Mouse (Mus musculus) liver, adult (tissue): ENCODE results near the gene Bzw1.

Source experiments
- GATA4 ChIP-seq: IDR thresholded peaks from 2 replicates; pipeline ENCODE4 v1.6.1; 2014; ENCODE audit warnings: mild to moderate bottlenecking, low read length; ENCODE audit not compliant: insufficient replicate concordance

The Bzw1 gene

DNA sequence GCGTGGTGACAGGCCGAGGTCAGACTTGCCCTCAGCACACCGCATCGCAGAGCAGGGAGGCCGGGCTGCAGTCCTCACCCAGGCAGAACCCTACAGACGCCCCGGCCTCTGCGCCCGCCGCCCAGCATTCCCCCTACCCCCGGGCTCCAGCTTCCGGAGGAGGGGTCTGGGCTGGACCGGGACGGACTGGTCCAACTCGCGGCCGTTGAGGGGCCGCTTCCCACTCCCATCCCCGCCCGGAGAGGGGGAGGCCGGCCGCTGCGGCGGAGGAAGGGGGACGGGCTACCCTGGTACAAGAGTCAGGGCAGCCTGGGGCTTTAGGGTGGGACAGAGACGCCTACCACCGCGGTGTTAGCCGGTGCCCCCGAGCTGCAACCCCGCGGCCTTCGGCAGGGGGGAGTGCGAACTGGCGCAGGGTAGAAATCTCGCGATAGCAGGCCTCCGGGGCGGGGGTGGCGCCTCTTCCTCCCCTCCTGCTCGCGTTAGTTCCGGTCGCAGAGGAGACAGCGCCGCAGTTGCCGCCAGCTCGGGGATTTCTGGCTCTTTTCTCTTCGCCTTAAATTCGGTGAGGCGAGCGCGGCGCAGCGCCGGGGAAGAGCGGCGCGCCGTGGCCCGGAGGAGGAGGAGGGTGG is at the start of gene Bzw1:
Bzw1 (plus strand) TSS at position 247 of the 632 bp plus-strand sequence.
- TF ChIP-seq GATA4: no peak; the same call in 1 of the 2 replicates

DNA sequence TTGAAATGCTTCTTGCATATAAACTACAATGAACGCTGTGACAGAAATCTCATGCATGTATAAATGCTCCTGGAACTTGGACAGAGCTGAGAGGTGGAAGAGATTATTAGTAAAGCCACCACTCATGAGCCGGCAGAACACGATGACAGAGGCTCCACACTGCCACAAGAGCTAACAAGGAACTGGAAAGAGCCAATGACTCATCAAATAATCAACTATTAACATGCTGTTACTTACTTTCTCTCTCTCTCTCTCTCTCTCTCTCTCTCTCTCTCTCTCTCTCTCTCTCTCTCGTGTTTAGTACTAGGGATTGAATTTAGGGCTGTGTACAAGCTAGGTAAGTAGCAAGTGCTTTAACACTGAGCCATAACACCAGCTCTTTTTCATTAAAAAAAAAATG is 48.8 kb upstream of the Bzw1 start:
- no peak for TF ChIP-seq GATA4

DNA sequence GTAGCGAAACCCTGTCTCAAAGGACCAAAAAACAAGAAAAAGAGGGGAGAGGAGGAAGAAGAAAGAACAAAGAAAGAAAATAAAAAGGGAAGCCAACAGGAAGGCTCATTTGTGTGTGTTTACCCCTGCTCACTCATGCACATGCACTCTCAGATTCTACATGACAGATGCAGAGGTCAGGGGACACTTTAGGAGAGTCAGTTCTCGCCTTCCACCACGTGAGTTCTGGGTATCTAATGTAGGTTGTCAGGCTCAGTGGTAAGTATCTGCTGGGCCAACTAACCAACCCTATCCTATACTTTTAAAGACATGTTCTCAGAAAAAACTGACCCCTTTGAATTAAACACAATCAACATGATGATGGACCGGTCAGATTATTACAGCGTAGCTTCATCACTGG is 48.1 kb upstream of the Bzw1 start:
- TF ChIP-seq GATA4: no peak

DNA sequence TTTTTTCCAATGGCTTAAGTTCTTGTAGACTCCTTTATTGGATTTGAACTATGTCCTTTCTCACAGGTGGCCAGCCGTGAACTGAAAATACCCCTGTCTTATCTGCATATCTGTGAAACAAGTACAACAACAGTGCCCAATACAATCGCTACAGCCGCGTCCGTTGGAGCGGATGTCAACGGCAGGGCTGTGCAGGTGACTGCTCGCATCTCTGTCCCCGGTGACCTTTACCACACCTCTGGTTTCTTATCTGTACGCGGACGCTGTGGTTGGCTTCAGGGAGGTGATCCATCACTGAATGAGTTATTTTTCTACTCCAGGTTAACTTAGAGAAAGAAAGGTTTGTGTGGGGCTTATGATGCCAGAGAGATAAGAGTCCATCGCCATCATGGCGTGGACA is 46.5 kb upstream of the Bzw1 start:
- TF ChIP-seq GATA4: no peak

DNA sequence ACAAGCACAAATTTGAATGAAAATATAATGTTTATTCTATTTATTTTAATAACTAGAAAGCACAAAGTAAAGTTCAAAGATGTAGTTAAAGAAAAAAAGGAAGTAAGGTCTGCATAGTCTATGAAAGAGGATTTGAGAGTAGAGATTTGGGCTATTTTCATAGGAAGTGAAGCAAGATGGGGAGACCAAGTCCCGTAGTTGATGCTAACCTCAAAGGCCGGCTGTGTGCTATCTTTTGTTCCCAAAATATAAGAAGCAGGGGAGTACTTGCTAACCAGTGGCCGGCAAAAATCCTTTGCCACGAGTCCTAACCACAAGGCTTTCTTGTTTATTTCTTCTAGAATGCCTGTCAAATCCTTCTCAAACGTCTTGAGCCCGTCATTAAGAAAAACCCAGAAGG is 44.0 kb upstream of the Bzw1 start:
- no peak for TF ChIP-seq GATA4

DNA sequence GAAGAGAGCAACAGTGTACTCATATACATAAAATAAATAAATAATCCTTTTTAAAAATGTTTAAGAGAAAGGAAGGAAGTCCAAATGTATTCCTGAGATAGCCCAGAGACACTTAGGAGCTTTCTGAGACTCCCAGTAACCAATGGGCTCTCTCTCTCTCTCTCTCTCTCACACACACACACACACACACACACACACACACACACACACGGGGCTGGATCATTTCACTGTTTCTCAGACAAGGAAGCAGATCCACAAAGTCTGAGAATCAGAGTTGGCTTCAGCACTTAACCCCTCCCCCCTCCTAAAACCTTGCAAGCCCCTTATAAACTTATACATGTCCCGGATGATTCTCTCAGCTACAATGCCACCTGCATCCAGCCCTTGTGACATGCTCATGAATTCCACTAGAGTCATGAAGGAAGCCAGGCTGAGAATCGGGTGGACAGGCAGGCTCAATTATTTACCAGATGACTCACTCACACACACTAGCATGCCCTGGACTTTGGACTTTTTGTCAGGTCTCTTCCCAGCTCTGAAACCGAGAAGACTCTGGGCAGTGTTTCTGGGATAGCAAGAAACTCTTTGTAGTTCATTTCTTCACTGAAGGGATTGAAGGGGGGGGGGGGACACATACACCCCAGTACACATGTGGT is 39.3 kb upstream of the Bzw1 start:
- no peak for TF ChIP-seq GATA4

DNA sequence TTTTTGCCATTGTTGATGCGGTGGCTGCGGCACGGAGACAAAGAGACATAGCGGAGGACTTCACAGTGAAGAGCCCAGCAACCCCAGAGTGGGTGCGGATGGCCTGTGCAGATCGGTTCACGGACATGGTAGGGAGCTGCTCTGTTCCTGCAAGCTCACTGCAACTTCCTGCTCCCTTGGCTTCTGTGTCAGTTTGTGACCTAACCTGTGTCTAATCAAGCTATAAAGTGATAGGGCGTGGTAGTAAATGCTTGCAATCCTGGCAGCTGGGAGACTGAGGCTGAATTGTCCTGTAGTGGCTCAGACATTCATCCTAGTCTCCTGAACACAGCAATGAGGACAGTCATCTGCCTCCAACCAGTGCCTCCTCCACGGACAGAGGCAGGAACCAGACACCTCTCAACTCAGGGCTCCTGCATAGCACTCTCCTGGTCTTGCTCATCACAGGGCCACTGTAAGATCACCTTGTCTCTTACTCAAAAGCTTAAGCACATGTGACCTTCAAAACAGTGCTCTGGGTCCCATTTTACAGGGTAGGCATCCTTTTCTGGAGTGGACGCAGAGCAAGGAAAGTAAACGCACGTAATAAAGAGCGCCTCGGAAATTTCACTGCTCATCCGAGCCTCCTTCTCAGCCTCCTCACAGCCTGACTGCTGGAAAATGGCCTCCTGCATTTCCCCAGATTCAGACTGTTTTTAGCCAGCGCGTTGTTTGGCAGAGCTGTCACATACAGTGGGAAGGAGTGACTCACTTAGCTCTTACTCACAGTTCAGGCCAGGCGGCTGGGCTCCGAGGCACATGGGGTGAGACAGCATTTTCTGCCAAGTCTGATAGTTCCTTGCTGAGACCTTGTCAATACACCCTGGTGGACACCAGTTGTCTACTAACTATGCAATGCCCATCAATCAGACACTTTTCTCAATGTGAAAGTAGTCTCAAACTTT is 33.5 kb upstream of the Bzw1 start:
- TF ChIP-seq GATA4: no peak

DNA sequence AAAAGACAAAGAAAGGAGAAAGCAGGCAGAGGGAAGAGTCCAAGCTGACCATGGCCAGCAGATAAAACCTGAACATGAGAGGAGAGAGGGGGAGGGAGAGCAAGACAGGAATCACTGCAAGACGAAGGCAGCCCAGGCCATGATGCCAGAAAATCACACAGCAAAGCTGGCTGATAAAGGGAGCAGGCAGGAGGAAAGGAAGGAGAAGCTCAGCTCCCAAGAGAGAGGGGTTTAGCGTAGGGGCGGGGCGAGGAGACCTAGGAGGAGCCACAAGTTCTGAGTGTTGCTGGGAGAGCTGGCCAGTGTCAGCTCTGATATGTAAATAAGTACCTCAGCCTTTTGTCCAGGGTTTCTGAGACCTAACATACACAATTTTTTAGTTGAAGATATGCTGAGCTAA is 30.4 kb upstream of the Bzw1 start:
- TF ChIP-seq GATA4: no peak

DNA sequence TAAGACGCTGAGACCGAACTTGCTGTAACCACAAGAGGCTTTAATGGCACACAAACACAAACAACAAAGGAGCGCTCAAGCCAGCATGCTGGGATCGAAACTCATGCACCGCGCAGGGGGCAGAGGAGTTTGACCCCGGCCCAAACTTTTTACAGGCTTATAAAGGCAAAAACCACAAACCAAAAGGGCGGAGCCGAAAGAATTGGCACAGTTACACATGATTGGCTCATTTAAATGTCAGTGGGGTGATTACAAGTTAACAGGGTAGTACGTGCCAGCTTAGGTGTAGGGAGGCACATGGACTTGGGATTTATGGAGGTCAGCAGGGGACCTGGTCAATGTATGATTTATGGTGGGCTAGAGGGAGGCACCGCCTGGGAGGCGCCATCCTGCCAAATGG is 28.1 kb upstream of the Bzw1 start:
- TF ChIP-seq GATA4: no peak

DNA sequence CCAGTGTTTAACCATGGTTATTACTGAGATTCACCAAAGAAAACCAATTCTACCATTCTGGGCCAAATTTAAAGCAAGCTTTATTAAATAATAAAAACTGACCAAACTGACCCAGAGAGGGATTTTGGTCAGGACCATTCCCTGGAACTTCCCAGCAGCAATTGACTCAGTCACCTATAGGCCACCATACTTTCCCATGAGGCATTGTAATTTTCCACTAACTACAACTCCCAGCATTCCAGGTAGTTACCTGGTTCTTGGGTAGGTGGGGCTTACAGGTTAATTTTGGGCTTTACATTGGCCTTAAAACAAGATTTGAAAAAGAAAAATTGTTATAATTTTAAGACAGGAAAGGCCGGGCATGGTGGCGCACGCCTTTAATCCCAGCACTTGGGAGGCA is 26.9 kb upstream of the Bzw1 start:
- no peak for TF ChIP-seq GATA4

DNA sequence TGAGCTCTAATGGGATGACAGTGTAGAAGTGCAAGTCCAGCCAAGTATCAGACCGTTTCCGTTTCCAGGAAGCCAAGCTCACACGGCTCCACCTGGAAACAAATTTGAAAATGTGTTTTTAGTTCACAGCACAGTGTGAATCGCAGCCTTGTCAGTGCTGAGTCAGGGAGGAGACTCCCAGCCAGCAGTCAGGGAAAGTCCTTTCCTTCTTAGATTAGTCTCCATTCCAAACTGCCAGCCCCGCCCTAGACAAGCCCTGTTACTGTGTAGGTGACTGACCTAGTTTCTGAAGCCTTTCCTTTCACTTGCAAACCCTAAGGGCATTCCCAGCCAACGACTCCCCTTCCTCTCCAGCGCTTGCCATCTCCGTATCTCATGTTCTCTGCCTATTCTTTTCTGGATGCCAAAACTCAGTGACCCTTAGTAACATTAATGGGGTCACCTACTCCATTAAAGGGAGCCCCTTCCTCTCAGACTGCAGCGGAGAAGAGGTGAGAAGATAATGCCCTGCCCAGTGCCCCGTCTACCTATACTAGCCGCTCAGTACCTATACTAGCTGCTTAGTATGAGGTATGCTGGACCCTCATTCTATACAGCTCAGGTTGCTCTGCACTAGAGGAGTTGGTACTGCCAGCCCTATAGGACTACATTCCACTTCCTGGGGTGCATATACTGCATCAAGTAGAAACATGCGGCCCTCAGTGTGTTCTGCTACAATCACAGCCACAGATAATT is 25.8 kb upstream of the Bzw1 start:
- TF ChIP-seq GATA4: no peak

DNA sequence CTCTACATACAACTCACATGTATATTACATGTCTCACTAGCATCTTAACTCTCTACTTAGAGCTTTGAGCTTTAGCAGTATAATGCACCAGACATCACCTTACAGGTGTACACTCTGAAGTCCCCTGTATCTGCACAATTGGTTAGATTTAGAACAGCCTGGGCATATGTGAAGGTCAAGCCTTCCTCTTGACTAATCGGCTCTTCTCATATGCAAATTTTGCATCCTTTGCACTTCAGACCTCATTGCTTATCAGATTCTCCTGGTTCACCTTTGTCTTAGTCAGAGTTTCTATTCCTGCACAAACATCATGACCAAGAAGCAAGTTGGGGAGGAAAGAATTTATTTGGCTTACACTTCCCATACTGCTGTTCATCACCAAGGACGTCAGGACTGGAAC is 23.0 kb upstream of the Bzw1 start:
- TF ChIP-seq GATA4: no peak

DNA sequence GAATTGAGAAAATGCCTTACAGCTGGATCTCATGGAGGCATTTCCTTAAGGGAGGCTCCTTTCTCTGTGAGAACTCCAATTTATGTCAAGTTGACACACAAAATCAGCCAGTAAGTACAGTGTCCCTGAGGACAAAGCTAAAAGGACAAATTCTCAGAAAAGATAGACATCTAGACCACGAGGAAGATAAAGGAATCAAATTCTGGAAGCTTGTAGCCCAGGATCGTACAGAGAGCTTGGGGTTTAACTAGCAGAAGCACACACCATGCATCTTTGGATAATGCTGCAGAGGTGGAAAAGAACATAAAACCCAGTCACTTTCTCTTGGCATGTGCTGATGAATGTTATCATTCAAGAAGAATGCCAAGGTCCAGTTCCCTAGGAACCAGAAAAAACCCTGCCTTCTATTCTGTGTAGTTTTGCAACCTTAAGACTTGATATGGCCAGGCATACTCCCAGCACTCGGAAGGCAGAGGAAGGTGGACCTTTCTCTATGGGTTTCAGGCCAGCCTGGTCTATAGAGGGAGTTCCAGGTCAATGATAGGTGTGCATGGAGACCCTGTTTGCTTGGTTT is 17.0 kb upstream of the Bzw1 start:
- TF ChIP-seq GATA4: no peak

DNA sequence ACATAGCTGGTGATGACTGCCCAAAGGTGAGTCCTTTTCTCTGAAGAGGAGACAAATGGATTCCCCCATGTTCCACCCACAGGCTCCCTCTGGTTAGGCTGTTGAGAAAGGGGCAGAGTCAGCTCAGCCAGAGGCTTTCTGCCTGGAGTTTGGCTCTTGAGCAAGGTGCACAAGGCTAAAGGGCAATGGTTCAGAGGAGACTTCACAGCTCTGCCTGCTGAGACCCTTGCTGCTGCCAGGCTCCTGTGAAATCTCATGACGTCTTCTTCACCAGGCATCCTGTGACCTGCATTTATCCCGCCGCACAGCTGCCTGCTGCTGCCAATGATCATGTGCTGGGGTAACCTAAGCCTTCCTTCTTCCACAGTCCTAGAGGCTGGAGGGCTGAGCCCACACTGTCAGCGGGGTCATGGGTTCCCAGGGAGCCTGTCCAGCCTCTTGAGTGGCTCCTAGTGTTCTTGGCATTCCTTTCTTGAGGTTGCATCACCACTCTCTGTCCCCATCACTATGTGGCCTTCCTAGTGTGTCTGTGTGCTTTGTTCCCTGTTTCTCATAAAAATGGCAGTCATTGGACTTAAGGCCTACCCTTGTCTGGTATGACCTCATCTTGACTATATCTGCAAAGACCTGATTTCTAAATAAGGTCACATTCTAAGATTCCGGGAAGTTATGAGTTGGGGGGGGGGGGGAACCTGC is 10.0 kb upstream of the Bzw1 start:
- TF ChIP-seq GATA4: no peak

DNA sequence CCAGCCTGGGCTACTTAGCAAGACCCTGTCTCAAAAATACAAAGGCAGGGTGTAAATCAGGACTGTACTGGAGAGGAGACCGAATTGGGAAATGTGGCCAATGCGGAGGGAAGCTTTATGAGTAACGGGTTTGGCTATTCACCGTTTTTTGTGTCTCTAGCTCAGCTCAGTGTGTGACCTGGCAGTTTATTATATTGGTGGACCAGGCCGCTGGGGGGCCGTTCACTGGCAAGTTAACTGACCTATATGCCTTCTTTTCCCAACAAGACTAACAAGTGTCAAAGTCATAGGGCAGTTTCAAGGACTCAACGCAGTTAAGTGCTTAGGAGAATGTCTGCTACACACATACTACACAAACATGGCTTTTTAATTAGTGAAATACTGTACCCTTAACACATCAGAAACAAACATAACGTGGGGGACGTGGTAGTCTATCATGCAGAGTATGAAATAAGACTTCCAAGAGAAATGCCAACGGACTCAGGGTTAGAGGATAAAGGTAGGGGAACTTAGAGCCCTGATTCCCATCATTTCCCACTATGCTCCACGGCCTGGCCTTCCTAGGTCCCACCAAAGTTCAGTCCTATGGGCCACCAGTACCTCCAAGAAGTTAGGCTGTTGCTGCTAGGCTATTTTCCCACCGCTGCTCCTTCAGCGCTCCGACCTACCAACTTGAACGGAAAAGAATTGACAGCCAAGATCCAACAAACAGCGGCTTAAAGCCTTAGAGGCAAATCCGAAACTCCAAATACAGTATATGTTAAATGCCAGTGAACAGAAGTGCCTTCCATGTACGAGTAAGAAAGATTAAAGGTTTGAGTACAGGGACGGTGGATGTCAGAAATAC is 1.1 kb upstream of the Bzw1 start:
- no peak for TF ChIP-seq GATA4
